10 mouse cellular contexts compared by ENCODE assay signal in the genomic region with DNA sequence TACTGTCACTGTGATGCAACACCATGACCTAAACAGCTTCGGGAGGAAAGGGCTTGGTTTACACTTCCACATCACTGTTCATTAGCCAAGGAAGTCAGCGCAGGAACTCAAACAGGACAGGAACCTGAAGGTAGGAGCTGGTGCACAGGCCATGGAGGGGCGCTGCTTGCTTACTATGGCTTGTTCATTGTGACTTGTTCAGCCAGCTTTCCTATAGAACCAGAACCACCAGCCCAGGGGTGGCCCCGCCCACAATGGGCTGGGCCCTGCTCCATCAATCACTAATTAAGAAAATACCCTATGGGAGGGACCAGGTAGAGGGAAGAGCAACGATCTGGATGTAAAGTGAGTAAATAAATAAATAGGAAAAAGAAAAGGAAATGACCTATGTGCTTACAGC. TPM values are rescaled to one million over a fixed set of nuclear protein-coding genes. Genes with fewer than 3 reads are reported as not detected.
DNase-seq lines count a peak whose midpoint lies in the region; ATAC-seq and TF ChIP-seq lines count a peak whose summit lies in the region.
"Had no signal": no experiment of that assay in that cellular context is flagged by ENCODE, and none has a peak within 500 bp of the region (broad histone marks: within the 10 kb centered on the region; RNA-seq: fewer than 3 reads in every experiment).

No protein-coding gene starts in this region.

- peaks cover 10% of the 10 kb centered on the region for H3K79me2 ChIP-seq in MEL (ENCODE audit: control insufficient read depth, insufficient read depth, low read length, poor library complexity)

- no peak for TF ChIP-seq RAD21 in MEL (IDR thresholded peaks at IDR 0.05; ENCODE audit: low read depth, low read length)

- TF ChIP-seq POLR2A in MEL (IDR thresholded peaks at IDR 0.05; ENCODE audit: control insufficient read depth in 1 of 2, insufficient read depth in 1 of 2, low read depth in 1 of 2, low read length in 2 of 2, poor library complexity in 1 of 2) = no peak

- H3K4me1 ChIP-seq in hindbrain, embryonic 15.5 days (replicated peaks) = peaks cover 32% of the 10 kb centered on the region
- H3K4me1 ChIP-seq in hindbrain, embryonic 11.5 days (replicated peaks; ENCODE audit: control insufficient read depth, insufficient read depth, low read length) = no peaks in the 10 kb centered on the region
- peaks cover 2 to 13% of the 10 kb centered on the region in 2 experiments for H3K4me1 ChIP-seq in MEL (ENCODE audit: control insufficient read depth in 1 of 2, insufficient read depth in 2 of 2, low read length in 2 of 2)
- H3K4me1 ChIP-seq in embryonic facial prominence, embryonic 10.5 days = peaks cover 32% of the 10 kb centered on the region
- H3K4me1 ChIP-seq in limb, embryonic 13.5 days = peaks cover 9% of the 10 kb centered on the region

- no peak; a peak in 1 of 6 replicates for TF ChIP-seq CTCF in MEL (IDR thresholded peaks at IDR 0.05 in 2 of 3, conservative IDR thresholded peaks at IDR 0.05 in 1 of 3; ENCODE audit: control insufficient read depth in 1 of 3, insufficient read depth in 1 of 3, low read depth in 2 of 3, low read length in 3 of 3, poor library complexity in 1 of 3, severe bottlenecking in 1 of 3)

- H3K27ac ChIP-seq in hindbrain, embryonic 15.5 days (replicated peaks) = no peak overlapping the region
- no peak overlapping the region for H3K27ac ChIP-seq in hindbrain, embryonic 11.5 days (ENCODE audit: low read depth, low read length)
- H3K27ac ChIP-seq in MEL (ENCODE audit: control insufficient read depth, low read depth, low read length) = no peak overlapping the region
- H3K27ac ChIP-seq in embryonic facial prominence, embryonic 10.5 days (replicated peaks) = no peak overlapping the region
- no peak overlapping the region for H3K27ac ChIP-seq in limb, embryonic 13.5 days
- H3K27ac ChIP-seq: left cerebral cortex, adult 2 months had no signal

- no peak overlapping the region for H3K9ac ChIP-seq in hindbrain, embryonic 15.5 days
- no peak overlapping the region for H3K9ac ChIP-seq in hindbrain, embryonic 11.5 days (ENCODE audit: low read depth, low read length)
- no peak overlapping the region for H3K9ac ChIP-seq in MEL (ENCODE audit: control insufficient read depth, low read depth, low read length, poor library complexity, severe bottlenecking)
- no peak overlapping the region for H3K9ac ChIP-seq in limb, embryonic 13.5 days

- H3K4me2 ChIP-seq in hindbrain, embryonic 15.5 days = peak overlapping the region; percentile 4; the same call in 1 of the 2 replicates
- H3K4me2 ChIP-seq in hindbrain, embryonic 11.5 days (replicated peaks; ENCODE audit: low read depth, low read length) = no peak overlapping the region
- H3K4me2 ChIP-seq in limb, embryonic 13.5 days (replicated peaks) = peak overlapping the region; percentile 19; the same call in 1 of the 2 replicates

- H3K4me3 ChIP-seq in hindbrain, embryonic 15.5 days = no peak overlapping the region
- H3K4me3 ChIP-seq in hindbrain, embryonic 11.5 days (ENCODE audit: low read depth, low read length) = no peak overlapping the region
- no peak overlapping the region for H3K4me3 ChIP-seq in MEL (ENCODE audit: control insufficient read depth in 1 of 2, insufficient read depth in 1 of 2, low read depth in 2 of 2, low read length in 2 of 2)
- H3K4me3 ChIP-seq in embryonic facial prominence, embryonic 10.5 days = peak overlapping the region; percentile 33; the same call in 1 of the 2 replicates
- no peak overlapping the region for H3K4me3 ChIP-seq in limb, embryonic 13.5 days
- H3K4me3 ChIP-seq: left cerebral cortex, adult 2 months had no signal

- H3K27me3 ChIP-seq in hindbrain, embryonic 15.5 days = no peaks in the 10 kb centered on the region
- H3K27me3 ChIP-seq in hindbrain, embryonic 11.5 days (ENCODE audit: control insufficient read depth, insufficient read depth, low read length) = no peaks in the 10 kb centered on the region
- no peaks in the 10 kb centered on the region for H3K27me3 ChIP-seq in MEL (ENCODE audit: control insufficient read depth in 1 of 2, insufficient read depth in 2 of 2, low read length in 2 of 2)
- peaks cover 18% of the 10 kb centered on the region for H3K27me3 ChIP-seq in embryonic facial prominence, embryonic 10.5 days (replicated peaks; ENCODE audit: low read depth, poor library complexity, severe bottlenecking)
- H3K27me3 ChIP-seq in limb, embryonic 13.5 days = peaks cover 21% of the 10 kb centered on the region

- ATAC-seq in hindbrain, embryonic 15.5 days (ENCODE audit: low FRiP score, low read depth) = no peak
- ATAC-seq in hindbrain, embryonic 11.5 days (ENCODE audit: low FRiP score) = no peak
- ATAC-seq in limb, embryonic 13.5 days (ENCODE audit: low FRiP score, low read depth) = no peak

- WGBS in hindbrain, embryonic 15.5 days = 21% methylated on average over 5 of the region's 5 CpGs
- WGBS in hindbrain, embryonic 11.5 days = 22% methylated on average over 5 of the region's 5 CpGs
- 17% methylated on average over 5 of the region's 5 CpGs for WGBS in embryonic facial prominence, embryonic 10.5 days
- WGBS in limb, embryonic 13.5 days = 19% methylated on average over 5 of the region's 5 CpGs

- no peak for DNase-seq in hindbrain, embryonic 11.5 days (ENCODE audit: low spot score)
- peak; percentile 45 for DNase-seq in MEL (ENCODE audit: low read depth, low spot score)
- peak; percentile 19 for DNase-seq in embryonic facial prominence, embryonic 10.5 days (ENCODE audit: low spot score)
- no peak for DNase-seq in right cerebral cortex, adult 2 months (ENCODE audit: low spot score in 2 of 2)
- DNase-seq in layer of hippocampus, adult 9-10 months (ENCODE audit: low spot score) = no peak
- DNase-seq: heart, postnatal 10 days; thymus, postnatal 36 days had no signal

- no peaks in the 10 kb centered on the region for H3K36me3 ChIP-seq in hindbrain, embryonic 15.5 days
- H3K36me3 ChIP-seq in hindbrain, embryonic 11.5 days (ENCODE audit: control insufficient read depth, insufficient read depth, low read length) = no peaks in the 10 kb centered on the region
- peaks cover 0 to 21% of the 10 kb centered on the region in 2 experiments; a peak in 2 of 4 replicates for H3K36me3 ChIP-seq in MEL (ENCODE audit: control insufficient read depth in 1 of 2, insufficient read depth in 2 of 2, low read length in 2 of 2)
- H3K36me3 ChIP-seq in embryonic facial prominence, embryonic 10.5 days (replicated peaks) = no peaks in the 10 kb centered on the region
- no peaks in the 10 kb centered on the region for H3K36me3 ChIP-seq in limb, embryonic 13.5 days

- no peak for TF ChIP-seq EP300 in MEL (IDR thresholded peaks at IDR 0.05; ENCODE audit: low read depth in 1 of 2, low read length in 2 of 2)

- H3K9me3 ChIP-seq in hindbrain, embryonic 15.5 days = no peaks in the 10 kb centered on the region
- H3K9me3 ChIP-seq in hindbrain, embryonic 11.5 days (ENCODE audit: control insufficient read depth, low read length) = no peaks in the 10 kb centered on the region
- H3K9me3 ChIP-seq in MEL (replicated peaks; ENCODE audit: insufficient read depth, low read length) = no peaks in the 10 kb centered on the region
- H3K9me3 ChIP-seq in embryonic facial prominence, embryonic 10.5 days = no peaks in the 10 kb centered on the region
- no peaks in the 10 kb centered on the region for H3K9me3 ChIP-seq in limb, embryonic 13.5 days

TF ChIP-seq in MEL, 35 proteins besides CTCF, POLR2A, EP300 and RAD21 (continues in another document):
- TF ChIP-seq MAZ (IDR thresholded peaks at IDR 0.05; ENCODE audit: low read depth, low read length) (no peak), TBP (IDR thresholded peaks at IDR 0.05; ENCODE audit: low read depth, low read length) (no peak), HCFC1 (IDR thresholded peaks at IDR 0.05; ENCODE audit: low read depth, low read length) (no peak), MAFK (IDR thresholded peaks at IDR 0.05; ENCODE audit: borderline replicate concordance, low read depth, low read length) (no peak), RCOR1 (IDR thresholded peaks at IDR 0.05; ENCODE audit: low read depth, low read length) (no peak), ZNF384 (IDR thresholded peaks at IDR 0.05; ENCODE audit: low read depth, low read length) (no peak), USF2 (IDR thresholded peaks at IDR 0.05; ENCODE audit: borderline replicate concordance in 1 of 2, insufficient read depth in 1 of 2, low read depth in 1 of 2, low read length in 2 of 2) (no peak), POLR2AphosphoS5 (IDR thresholded peaks at IDR 0.05; ENCODE audit: borderline replicate concordance, low read depth, low read length) (no peak), CHD1 (IDR thresholded peaks at IDR 0.05; ENCODE audit: low read depth, low read length) (no peak)

RNA-seq across cellular contexts. Expression of a gene that starts 2.4 kb away (rescaled TPM):
- 30.7 and 30.9 TPM in 2 replicates for polyA plus RNA-seq in hindbrain, embryonic 15.5 days (2015; fragmentation: Nextera tagmentation; extraction: Ambion mirVana)
- polyA plus RNA-seq in hindbrain, embryonic 11.5 days (2014; fragmentation: Nextera tagmentation; extraction: Ambion mirVana) = 22.3 and 29.8 TPM in 2 replicates
- total RNA-seq in MEL (2012; rRNA removed) = 11.4 and 12.8 TPM in 2 replicates
- 10 to 100 TPM in 1 of 2 experiments, not detected in 1; 27.8 TPM for polyA plus RNA-seq in MEL (2012; ENCODE audit: insufficient read depth in 1 of 2, insufficient read length in 2 of 2, low read depth in 1 of 2, low replicate concordance in 2 of 2, missing spikeins in 1 of 2)
- polyA plus RNA-seq in embryonic facial prominence, embryonic 10.5 days (2016; fragmentation: Nextera tagmentation; extraction: Ambion mirVana) = 24.5 and 27.3 TPM in 2 replicates
- 32.4 and 35.4 TPM in 2 replicates for polyA plus RNA-seq in limb, embryonic 13.5 days (2015; fragmentation: Nextera tagmentation; extraction: Ambion mirVana)

RNA-seq across cellular contexts. Expression of a gene that starts 3.9 kb away (rescaled TPM):
- polyA plus RNA-seq in hindbrain, embryonic 15.5 days (2015; fragmentation: Nextera tagmentation; extraction: Ambion mirVana) = 12.4 and 14.1 TPM in 2 replicates
- polyA plus RNA-seq in hindbrain, embryonic 11.5 days (2014; fragmentation: Nextera tagmentation; extraction: Ambion mirVana) = 5.7 and 5.8 TPM in 2 replicates
- 1.8 and 2.0 TPM in 2 replicates for total RNA-seq in MEL (2012; rRNA removed)
- polyA plus RNA-seq in MEL (2012; ENCODE audit: insufficient read depth in 1 of 2, insufficient read length in 2 of 2, low read depth in 1 of 2, low replicate concordance in 2 of 2, missing spikeins in 1 of 2) = 1 to 10 TPM in 1 of 2 experiments, not detected in 1; 2.9 TPM
- polyA plus RNA-seq in embryonic facial prominence, embryonic 10.5 days (2016; fragmentation: Nextera tagmentation; extraction: Ambion mirVana) = 3.2 TPM in 2 replicates
- polyA plus RNA-seq in limb, embryonic 13.5 days (2015; fragmentation: Nextera tagmentation; extraction: Ambion mirVana) = 1.8 and 2.1 TPM in 2 replicates

RNA-seq across cellular contexts. Expression of a gene that starts 35.2 kb away (rescaled TPM):
- polyA plus RNA-seq in hindbrain, embryonic 15.5 days (2015; fragmentation: Nextera tagmentation; extraction: Ambion mirVana) = 74.5 and 77.2 TPM in 2 replicates
- 55.4 and 55.6 TPM in 2 replicates for polyA plus RNA-seq in hindbrain, embryonic 11.5 days (2014; fragmentation: Nextera tagmentation; extraction: Ambion mirVana)
- total RNA-seq in MEL (2012; rRNA removed) = 24.6 and 25.7 TPM in 2 replicates
- 100 to 1,000 TPM in 1 of 2 experiments, 10 to 100 TPM in 1; 26.1 to 250 TPM for polyA plus RNA-seq in MEL (2012; ENCODE audit: insufficient read depth in 1 of 2, insufficient read length in 2 of 2, low read depth in 1 of 2, low replicate concordance in 2 of 2, missing spikeins in 1 of 2)
- 34.0 and 34.2 TPM in 2 replicates for polyA plus RNA-seq in embryonic facial prominence, embryonic 10.5 days (2016; fragmentation: Nextera tagmentation; extraction: Ambion mirVana)
- 39.3 and 42.0 TPM in 2 replicates for polyA plus RNA-seq in limb, embryonic 13.5 days (2015; fragmentation: Nextera tagmentation; extraction: Ambion mirVana)

Comparison
In these comparisons a context has a peak if more than half of its experiments do, and no peak if none do; other contexts are left out.
1. DNase-seq: peak in MEL (single experiment) and embryonic facial prominence, embryonic 10.5 days (single experiment); none in hindbrain, embryonic 11.5 days (single experiment), right cerebral cortex, adult 2 months (0 of 2) and layer of hippocampus, adult 9-10 months (single experiment).